Mouse (Mus musculus) embryo, embryonic 11.5 days (tissue): Measurements from ENCODE around the gene Ptpro.

Experiments used
- DNase-seq: peaks from one replicate; pipeline ENCODE4 v3.0.0-alpha.2; 2012; ENCODE audit warnings: low read depth, low spot score

Ptpro gene

GRCm38 (mm10) chr6:137252194-137252886, at the start of gene Ptpro:
Gene Ptpro (plus strand): TSS chr6:137252319.
- DNase-seq, result peak; percentile 8

- no peak for DNase-seq
These were observed 49.5 kb upstream of the Ptpro start for GRCm38 (mm10) chr6:137202661-137203060.

GRCm38 (mm10) chr6:137205662-137206400, 46.3 kb upstream of the Ptpro start:
- DNase-seq, result no peak

GRCm38 (mm10) chr6:137207126-137207525, 45.0 kb upstream of the Ptpro start:
- DNase-seq, result no peak

GRCm38 (mm10) chr6:137209992-137210391, 42.1 kb upstream of the Ptpro start:
- no peak for DNase-seq

- DNase-seq, result no peak
These were observed 41.1 kb upstream of the Ptpro start for GRCm38 (mm10) chr6:137210991-137211390.

GRCm38 (mm10) chr6:137211441-137211840, 40.7 kb upstream of the Ptpro start:
- no peak for DNase-seq

- no peak for DNase-seq
These were observed 34.2 kb upstream of the Ptpro start for GRCm38 (mm10) chr6:137217841-137218463.

- DNase-seq, result peak; percentile 5
These were observed 746 bp downstream of the Ptpro start for GRCm38 (mm10) chr6:137252887-137253242.

- DNase-seq, result peak; percentile 23
These were observed 1.3 kb downstream of the Ptpro start for GRCm38 (mm10) chr6:137253415-137253814.

- DNase-seq, result no peak
These were observed 8.9 kb downstream of the Ptpro start for GRCm38 (mm10) chr6:137261033-137261432.

- no peak for DNase-seq
These were observed 10.0 kb downstream of the Ptpro start for GRCm38 (mm10) chr6:137262087-137262486.

- DNase-seq, result no peak
These were observed 15.9 kb downstream of the Ptpro start for GRCm38 (mm10) chr6:137268019-137268418.

GRCm38 (mm10) chr6:137268592-137268991, 16.5 kb downstream of the Ptpro start:
- no peak for DNase-seq

GRCm38 (mm10) chr6:137272513-137272912, 20.4 kb downstream of the Ptpro start:
- DNase-seq, result no peak

- DNase-seq, result no peak
These were observed 25.5 kb downstream of the Ptpro start for GRCm38 (mm10) chr6:137277587-137277994.

GRCm38 (mm10) chr6:137279576-137279975, 27.5 kb downstream of the Ptpro start:
- no peak for DNase-seq

- no peak for DNase-seq
These were observed 29.5 kb downstream of the Ptpro start for GRCm38 (mm10) chr6:137281541-137282049.

- DNase-seq, result no peak
These were observed 29.9 kb downstream of the Ptpro start for GRCm38 (mm10) chr6:137282050-137282449.

- no peak for DNase-seq
These were observed 34.3 kb downstream of the Ptpro start for GRCm38 (mm10) chr6:137286376-137286775.

GRCm38 (mm10) chr6:137287788-137288187, 35.7 kb downstream of the Ptpro start:
- no peak for DNase-seq

- DNase-seq, result no peak
These were observed 36.1 kb downstream of the Ptpro start for GRCm38 (mm10) chr6:137288264-137288663.
